Mouse (Mus musculus) midbrain, embryonic 15.5 days (tissue): ENCODE results near the gene Dna2. TPM values are rescaled to one million over a fixed set of nuclear protein-coding genes. Genes with fewer than 3 reads are reported as not detected.

Experiments used
- ATAC-seq: fragments of 200-750 bp; cut with Nextera tagmentation; replicated peaks from 2 replicates; pipeline ENCODE4 v1.8.0; 2017; ENCODE audit warnings: moderate TSS enrichment
- H3K27ac ChIP-seq: fragments of 300-500 bp; sonication (generic); 2 replicates; pipeline ENCODE4 v1.5.1; 2015; ENCODE audit warnings: mild to moderate bottlenecking, inconsistent platforms
- H3K27me3 ChIP-seq: fragments of 300-500 bp; sonication (generic); replicated peaks from 2 replicates; pipeline ENCODE4 v1.6.1; 2015; ENCODE audit warnings: inconsistent platforms
- H3K36me3 ChIP-seq: fragments of 300-500 bp; sonication (generic); replicated peaks from 2 replicates; pipeline ENCODE4 v1.6.1; 2015; ENCODE audit warnings: inconsistent platforms
- H3K4me1 ChIP-seq: fragments of 300-500 bp; sonication (generic); 2 replicates; pipeline ENCODE4 v1.6.1; 2015; ENCODE audit warnings: inconsistent platforms
- H3K4me2 ChIP-seq: fragments of 300-500 bp; sonication (generic); 2 replicates; pipeline ENCODE4 v1.6.1; 2015; ENCODE audit warnings: inconsistent platforms, mild to moderate bottlenecking, moderate library complexity
- H3K4me3 ChIP-seq: fragments of 300-500 bp; sonication (generic); 2 replicates; pipeline ENCODE4 v1.5.1; 2015; ENCODE audit warnings: mild to moderate bottlenecking, inconsistent platforms
- H3K9ac ChIP-seq: fragments of 300-500 bp; sonication (generic); 2 replicates; pipeline ENCODE4 v1.6.1; 2015; ENCODE audit warnings: mild to moderate bottlenecking, inconsistent platforms
- H3K9me3 ChIP-seq: fragments of 300-500 bp; sonication (generic); 2 replicates; pipeline ENCODE4 v1.6.1; 2016; ENCODE audit warnings: inconsistent platforms
- WGBS: fragments of 180-500 bp; shearing (Covaris S2); methylation state at CpG from one replicate; pipeline ENCODE4 v1.1.7; 2015; ENCODE audit warnings: mixed read lengths; 5-methylcytosine and 5-hydroxymethylcytosine counted together
- polyA plus RNA-seq: library from polyadenylated mRNA; unstranded; fragments of >200 nt; fragmentation: Nextera tagmentation; extraction: Ambion mirVana; gene quantifications from 2 replicates; pipeline ENCODE4 v1.2.1, GENCODE M21; 2015

The Dna2 gene
- polyA plus RNA-seq, 1 experiment from 2014 or later: 4.4 TPM

DNA sequence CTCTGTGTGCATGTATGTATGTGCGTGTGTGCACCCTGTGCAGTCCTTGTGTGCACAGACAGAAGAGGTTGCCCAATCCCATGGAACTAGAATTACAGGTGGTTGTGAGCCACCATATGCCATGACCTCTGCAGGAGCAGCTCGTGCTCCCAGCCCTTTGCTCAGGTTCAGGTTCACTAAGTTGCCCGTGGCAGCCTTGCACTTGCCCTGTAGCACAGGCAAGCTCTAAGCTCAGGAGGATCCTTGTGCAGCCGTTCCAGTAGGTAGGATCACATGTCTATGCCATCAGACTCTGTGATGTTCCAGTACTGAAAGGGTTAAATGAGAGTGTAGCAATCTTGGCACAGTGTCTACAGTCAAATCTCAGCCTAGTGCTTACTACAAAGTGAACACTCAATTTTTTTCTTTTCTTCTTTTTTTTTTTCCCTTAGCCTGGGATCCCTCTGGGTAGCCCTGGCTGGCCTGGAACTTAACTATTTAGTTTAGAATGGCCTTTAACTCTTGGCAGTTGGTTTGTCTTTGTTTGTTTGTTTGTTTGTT is 22.7 kb upstream of the Dna2 start:
- 92% methylated on average over 4 of the region's 4 CpGs for WGBS
- H3K4me3 ChIP-seq: no peak overlapping the region
- H3K9me3 ChIP-seq: no peaks in the 10 kb centered on the region
- no peak overlapping the region for H3K4me2 ChIP-seq
- no peak for ATAC-seq
- peaks cover 9% of the 10 kb centered on the region for H3K36me3 ChIP-seq
- H3K4me1 ChIP-seq: peaks cover 18% of the 10 kb centered on the region
- H3K27me3 ChIP-seq: no peaks in the 10 kb centered on the region
- no peak overlapping the region for H3K27ac ChIP-seq
- no peak overlapping the region for H3K9ac ChIP-seq

DNA sequence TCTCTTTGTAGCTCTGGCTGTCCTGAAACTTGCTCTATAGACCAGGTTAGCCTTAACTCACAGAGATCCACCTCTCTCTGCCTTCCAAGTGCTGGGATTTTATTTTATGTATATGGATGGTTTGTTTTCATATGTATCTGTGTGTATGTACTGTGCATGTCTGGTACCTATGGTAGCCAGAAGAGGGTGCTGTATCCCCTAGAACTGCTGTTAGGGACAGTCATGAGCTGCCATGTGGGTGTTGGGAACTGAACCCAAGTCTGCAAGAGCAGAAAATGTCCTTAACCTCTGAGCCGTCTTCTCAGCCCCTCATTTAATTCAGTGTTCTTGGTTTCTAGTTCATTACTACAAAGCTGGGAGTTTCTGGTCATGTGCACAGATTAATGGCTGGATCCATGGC is 14.4 kb upstream of the Dna2 start:
- Histone ChIP-seq H3K4me2 (no peak overlapping the region), H3K4me1 (no peaks in the 10 kb centered on the region), H3K27me3 (no peaks in the 10 kb centered on the region), H3K4me3 (no peak overlapping the region), H3K27ac (no peak overlapping the region), H3K9ac (no peak overlapping the region), H3K36me3 (peaks cover 36% of the 10 kb centered on the region), H3K9me3 (no peaks in the 10 kb centered on the region)
- ATAC-seq: no peak
- WGBS: 92% methylated on average over 1 of the region's 1 CpGs

DNA sequence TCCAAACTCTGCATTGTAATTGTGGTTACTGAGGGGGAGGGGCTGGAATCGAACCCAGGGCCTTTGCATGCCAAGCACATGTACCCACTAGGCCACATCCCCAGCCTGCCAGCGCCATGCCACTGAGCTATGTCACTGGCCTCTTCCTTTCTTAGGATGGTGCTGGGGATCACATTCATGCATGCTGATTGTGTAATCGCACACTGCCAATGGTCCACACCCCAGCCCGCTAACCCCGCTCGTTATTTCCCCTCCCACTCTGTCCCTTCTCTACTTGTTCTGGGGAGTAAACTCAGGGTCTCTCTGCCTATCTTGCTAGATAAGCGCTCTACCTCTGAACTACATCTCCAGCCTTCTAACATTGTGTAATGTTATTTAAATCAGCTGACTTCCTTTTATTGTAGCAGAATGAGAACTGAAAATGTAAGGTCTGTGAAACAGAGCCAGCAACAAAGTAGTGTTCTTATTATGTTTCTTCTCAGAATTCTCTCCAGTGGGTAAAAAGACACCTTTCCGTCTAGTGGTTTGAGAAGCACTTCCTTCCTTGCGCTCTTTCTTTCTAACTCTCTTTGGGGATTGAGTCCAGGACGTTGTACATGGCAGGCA is 1.7 kb upstream of the Dna2 start:
- H3K36me3 ChIP-seq: peaks cover 10% of the 10 kb centered on the region
- WGBS: 89% methylated on average over 10 of the region's 10 CpGs
- ATAC-seq: no peak

DNA sequence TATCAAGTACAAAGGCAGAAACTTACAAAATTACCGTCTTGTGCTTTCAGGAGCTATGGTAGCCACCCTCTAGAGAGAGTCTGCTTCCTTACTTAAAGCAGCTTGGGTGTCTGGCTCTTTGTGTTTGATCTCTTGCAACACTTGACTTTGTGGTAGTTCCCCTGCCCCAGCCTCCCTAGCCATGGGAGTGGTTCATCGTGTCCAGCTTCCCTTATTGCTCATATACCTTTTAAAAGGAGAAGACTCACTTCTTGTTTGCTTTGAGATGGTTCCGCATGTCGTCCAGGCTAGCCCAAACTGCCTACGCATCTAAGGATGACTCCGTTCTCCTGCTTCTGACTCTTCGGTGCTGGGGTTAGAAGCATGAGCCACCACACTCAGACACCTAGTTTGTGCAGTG is 1.7 kb downstream of the Dna2 start:
- no peak overlapping the region for H3K27ac ChIP-seq
- ATAC-seq: no peak
- H3K36me3 ChIP-seq: peaks cover under 1% of the 10 kb centered on the region; the same call in 1 of the 2 replicates
- H3K4me2 ChIP-seq: no peak overlapping the region
- H3K4me3 ChIP-seq: no peak overlapping the region
- H3K9ac ChIP-seq: no peak overlapping the region
- no peaks in the 10 kb centered on the region for H3K27me3 ChIP-seq
- peaks cover 6% of the 10 kb centered on the region; the same call in 1 of the 2 replicates for H3K4me1 ChIP-seq
- 98% methylated on average over 7 of the region's 7 CpGs for WGBS
- H3K9me3 ChIP-seq: no peaks in the 10 kb centered on the region

More for the DNA sequence above, 1.7 kb upstream of the Dna2 start:
- H3K4me1 ChIP-seq: peaks cover 6% of the 10 kb centered on the region; the same call in 1 of the 2 replicates
- no peak overlapping the region for H3K9ac ChIP-seq
- no peaks in the 10 kb centered on the region for H3K27me3 ChIP-seq
- no peak overlapping the region for H3K4me3 ChIP-seq
- no peak overlapping the region for H3K4me2 ChIP-seq
- no peaks in the 10 kb centered on the region for H3K9me3 ChIP-seq
- H3K27ac ChIP-seq: no peak overlapping the region

DNA sequence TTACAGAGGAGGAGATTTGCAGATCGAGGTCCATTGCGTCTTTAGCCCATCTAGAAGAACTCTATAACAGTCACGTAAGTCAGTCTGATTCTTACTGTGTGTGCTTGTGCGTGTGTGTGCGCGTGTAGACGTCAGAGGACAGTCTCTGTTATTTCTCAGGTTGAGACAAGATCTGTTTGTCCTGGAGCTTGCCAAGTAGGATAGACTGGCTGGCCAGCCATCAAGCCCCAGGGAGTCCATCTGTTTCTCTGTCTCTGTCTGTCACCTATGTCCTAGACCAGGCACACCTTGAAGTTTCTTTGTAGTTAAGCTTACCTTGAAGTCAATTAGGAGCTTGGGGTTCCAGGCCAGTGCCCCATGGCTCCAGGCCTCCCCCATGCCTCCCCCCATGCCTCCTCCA is 17.1 kb downstream of the Dna2 start:
- no peak overlapping the region for H3K27ac ChIP-seq
- H3K4me2 ChIP-seq: no peak overlapping the region
- no peaks in the 10 kb centered on the region for H3K4me1 ChIP-seq
- H3K9ac ChIP-seq: no peak overlapping the region
- H3K9me3 ChIP-seq: no peaks in the 10 kb centered on the region
- no peak overlapping the region for H3K4me3 ChIP-seq
- no peak for ATAC-seq
- peaks cover 9% of the 10 kb centered on the region for H3K36me3 ChIP-seq
- no peaks in the 10 kb centered on the region for H3K27me3 ChIP-seq
- WGBS: 96% methylated on average over 7 of the region's 7 CpGs

DNA sequence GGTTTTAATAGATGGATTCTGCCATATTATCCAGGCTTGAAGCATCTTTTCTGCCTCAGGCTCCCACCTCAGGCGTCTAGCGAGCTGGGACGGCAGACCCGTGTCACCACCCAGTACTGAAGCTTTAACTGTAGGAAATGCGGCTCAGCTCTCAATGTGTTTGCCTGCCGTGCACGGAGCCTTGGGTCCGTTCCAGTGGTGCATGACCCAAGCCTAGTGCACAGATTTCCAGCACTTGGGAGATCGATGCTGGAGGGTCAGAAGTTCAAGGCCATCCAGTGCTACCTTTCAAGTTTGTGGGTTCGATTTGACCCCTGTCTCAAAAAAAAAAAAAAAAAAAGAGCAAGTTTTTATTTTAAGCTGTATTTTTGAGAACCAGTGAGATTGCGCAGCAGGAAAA is 19.0 kb downstream of the Dna2 start:
- no peak overlapping the region for H3K9ac ChIP-seq
- no peak for ATAC-seq
- H3K27ac ChIP-seq: no peak overlapping the region
- H3K9me3 ChIP-seq: no peaks in the 10 kb centered on the region
- H3K4me1 ChIP-seq: no peaks in the 10 kb centered on the region
- no peak overlapping the region for H3K4me3 ChIP-seq
- H3K27me3 ChIP-seq: no peaks in the 10 kb centered on the region
- no peak overlapping the region for H3K4me2 ChIP-seq
- WGBS: 94% methylated on average over 11 of the region's 11 CpGs
- peaks cover 7% of the 10 kb centered on the region for H3K36me3 ChIP-seq

DNA sequence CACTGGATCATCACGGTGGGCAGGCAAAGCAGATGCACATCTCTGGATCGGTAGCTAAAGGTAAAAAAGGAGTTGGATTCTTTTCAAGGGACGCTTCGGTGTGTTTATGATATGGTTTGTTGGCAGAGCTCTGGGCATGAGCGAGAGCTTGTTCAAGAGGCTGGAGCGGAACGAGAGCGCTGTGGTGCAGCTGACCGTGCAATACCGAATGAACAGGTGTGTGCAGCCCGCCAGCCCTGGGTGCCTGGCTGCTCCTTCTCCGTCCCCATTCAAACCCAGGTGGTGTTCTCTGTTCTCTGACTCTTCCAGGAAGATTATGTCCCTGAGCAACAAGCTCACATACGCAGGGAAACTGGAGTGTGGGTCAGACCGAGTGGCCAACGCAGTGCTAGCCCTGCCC is 19.5 kb downstream of the Dna2 start:
- Histone ChIP-seq H3K4me1 (no peaks in the 10 kb centered on the region), H3K9ac (no peak overlapping the region), H3K27ac (no peak overlapping the region), H3K9me3 (no peaks in the 10 kb centered on the region), H3K4me2 (no peak overlapping the region), H3K27me3 (no peaks in the 10 kb centered on the region), H3K4me3 (no peak overlapping the region), H3K36me3 (peaks cover 9% of the 10 kb centered on the region)
- no peak for ATAC-seq
- WGBS: 96% methylated on average over 15 of the region's 15 CpGs

DNA sequence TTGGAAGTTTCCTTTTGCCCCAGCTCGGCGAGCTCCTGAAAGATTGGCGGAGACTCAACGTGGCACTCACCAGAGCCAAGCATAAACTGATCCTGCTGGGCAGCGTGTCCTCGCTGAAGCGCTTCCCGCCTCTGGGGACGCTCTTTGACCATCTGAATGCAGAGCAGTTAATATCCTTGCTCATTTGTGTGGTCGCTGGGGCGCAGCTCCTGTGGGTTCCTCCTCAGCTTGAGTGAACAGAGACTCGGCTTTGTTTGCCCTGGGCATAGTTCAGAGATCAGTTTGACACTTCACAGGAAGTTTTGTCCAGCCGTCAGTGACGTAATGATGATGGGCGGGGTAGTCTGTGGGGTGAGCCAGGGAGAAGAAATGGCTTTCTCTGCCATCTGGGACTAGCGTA is 25.0 kb downstream of the Dna2 start:
- Histone ChIP-seq H3K4me1 (no peaks in the 10 kb centered on the region), H3K27ac (no peak overlapping the region), H3K9me3 (no peaks in the 10 kb centered on the region), H3K9ac (no peak overlapping the region), H3K27me3 (no peaks in the 10 kb centered on the region), H3K36me3 (peaks cover 3% of the 10 kb centered on the region; the same call in 1 of the 2 replicates), H3K4me3 (no peak overlapping the region), H3K4me2 (no peak overlapping the region)
- 65% methylated on average over 16 of the region's 16 CpGs for WGBS
- no peak for ATAC-seq

DNA sequence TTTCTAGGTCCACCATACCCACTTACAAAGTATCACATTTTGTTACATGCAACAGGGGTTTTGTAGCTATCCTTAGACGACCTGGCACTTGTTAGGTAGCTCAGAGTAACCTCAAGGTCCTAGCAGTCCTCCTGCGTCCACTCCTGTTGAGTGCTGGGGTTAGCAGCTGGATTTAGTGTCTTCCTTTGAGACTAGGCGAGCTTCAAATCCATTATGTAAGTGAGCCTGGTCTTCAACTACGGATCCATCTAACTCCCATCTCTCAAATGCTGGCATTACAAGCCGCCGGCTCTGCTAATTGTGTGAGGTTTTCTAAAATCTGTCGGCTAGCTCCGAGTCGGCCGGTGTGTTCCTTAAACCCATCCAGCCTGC is 32.8 kb downstream of the Dna2 start:
- ATAC-seq: peak; percentile 46
- no peaks in the 10 kb centered on the region for H3K9me3 ChIP-seq

DNA sequence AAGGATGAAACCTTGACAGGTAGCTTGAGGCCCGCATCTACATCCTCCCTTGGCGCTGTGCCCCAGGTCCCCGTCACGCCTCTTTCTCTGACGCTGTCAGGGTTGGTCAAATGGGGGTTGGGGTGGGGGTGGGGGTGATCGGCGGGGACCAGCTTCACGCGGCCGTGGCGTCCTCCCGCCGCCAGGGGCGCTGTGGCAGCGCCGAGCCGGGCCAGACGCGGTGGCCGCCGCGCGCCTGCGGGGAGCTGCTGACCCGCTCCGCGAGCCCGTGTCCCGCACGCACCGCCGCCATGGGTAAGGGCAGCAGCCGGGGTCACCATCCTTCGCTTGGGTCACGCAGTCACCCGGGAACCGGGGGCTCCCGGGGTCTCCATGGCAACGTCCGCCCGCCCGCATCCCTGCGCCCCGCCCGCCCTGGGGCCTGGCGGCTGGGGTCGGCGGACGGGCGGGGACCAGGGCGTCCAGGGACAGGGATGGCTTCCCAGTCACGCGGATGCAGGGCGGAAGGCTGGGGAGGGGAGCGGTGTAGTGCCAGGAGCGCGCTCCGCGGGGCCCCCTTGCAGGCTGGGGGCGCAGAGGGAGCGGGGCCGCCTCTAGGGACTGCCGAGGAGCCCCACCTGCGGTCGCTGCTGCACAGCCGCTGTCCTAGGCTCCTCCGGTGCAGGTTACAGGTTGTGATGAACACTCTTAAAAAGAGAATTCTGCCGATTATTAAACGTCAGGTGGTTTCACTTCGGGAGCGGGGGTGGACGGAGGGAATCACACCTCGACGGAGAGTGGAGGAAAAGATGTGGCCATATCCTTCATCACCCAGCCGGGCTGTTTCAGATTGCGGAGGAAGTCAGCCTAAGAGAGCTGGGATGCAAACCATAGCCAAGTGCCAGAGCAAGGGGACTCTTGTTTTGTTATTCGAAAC is 33.5 kb downstream of the Dna2 start, which contains the start of gene Rufy2:
TSS of gene Rufy2 (plus strand) at position 185 of the 916 bp plus-strand sequence.
- peak within 1 kb of the TSS; percentile 96 for H3K4me3 ChIP-seq
- peaks cover 11% of the 10 kb centered on the region for H3K4me1 ChIP-seq
- peaks cover 14% of the 10 kb centered on the region for H3K36me3 ChIP-seq
- H3K27me3 ChIP-seq: no peaks in the 10 kb centered on the region
- under 1% methylated on average over 72 of the region's 77 CpGs for WGBS
- peak within 1 kb of the TSS; percentile 92 for H3K27ac ChIP-seq
- no peaks in the 10 kb centered on the region for H3K9me3 ChIP-seq
- H3K9ac ChIP-seq: peak within 1 kb of the TSS; percentile 98
- H3K4me2 ChIP-seq: peak within 1 kb of the TSS; percentile 67
- peak; percentile 94 for ATAC-seq

More for the DNA sequence above, 32.8 kb downstream of the Dna2 start:
- Histone ChIP-seq H3K27me3 (no peaks in the 10 kb centered on the region), H3K4me2 (peak overlapping the region; percentile 67), H3K4me1 (peaks cover 11% of the 10 kb centered on the region), H3K4me3 (peak overlapping the region; percentile 96), H3K27ac (peak overlapping the region; percentile 92), H3K36me3 (peaks cover 13% of the 10 kb centered on the region), H3K9ac (peak overlapping the region; percentile 98)
- 7% methylated on average over 10 of the region's 10 CpGs for WGBS

DNA sequence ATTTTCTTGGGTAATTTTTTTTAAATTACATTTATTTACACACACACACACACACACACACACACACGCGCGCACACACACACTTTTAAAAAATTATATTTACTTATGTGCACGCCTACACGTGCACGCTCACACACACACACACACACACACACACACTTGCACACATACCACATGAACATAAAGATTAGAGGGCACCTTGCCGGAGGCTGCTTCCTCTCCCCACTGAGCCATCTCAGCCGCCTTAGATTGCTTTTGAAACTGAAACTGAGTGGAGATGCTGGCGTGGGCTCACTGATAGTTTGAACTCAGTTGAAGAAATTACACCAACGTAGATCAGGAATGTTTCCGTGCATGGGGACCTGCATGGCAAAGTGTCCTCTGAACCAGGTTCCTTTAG is 37.2 kb downstream of the Dna2 start:
- 97% methylated on average over 11 of the region's 11 CpGs for WGBS
- ATAC-seq: no peak
- H3K4me1 ChIP-seq: peaks cover 11% of the 10 kb centered on the region
- peaks cover 14% of the 10 kb centered on the region for H3K36me3 ChIP-seq
- H3K4me3 ChIP-seq: no peak overlapping the region
- H3K27ac ChIP-seq: no peak overlapping the region
- no peaks in the 10 kb centered on the region for H3K27me3 ChIP-seq
- no peak overlapping the region for H3K9ac ChIP-seq
- no peak overlapping the region for H3K4me2 ChIP-seq
- no peaks in the 10 kb centered on the region for H3K9me3 ChIP-seq

DNA sequence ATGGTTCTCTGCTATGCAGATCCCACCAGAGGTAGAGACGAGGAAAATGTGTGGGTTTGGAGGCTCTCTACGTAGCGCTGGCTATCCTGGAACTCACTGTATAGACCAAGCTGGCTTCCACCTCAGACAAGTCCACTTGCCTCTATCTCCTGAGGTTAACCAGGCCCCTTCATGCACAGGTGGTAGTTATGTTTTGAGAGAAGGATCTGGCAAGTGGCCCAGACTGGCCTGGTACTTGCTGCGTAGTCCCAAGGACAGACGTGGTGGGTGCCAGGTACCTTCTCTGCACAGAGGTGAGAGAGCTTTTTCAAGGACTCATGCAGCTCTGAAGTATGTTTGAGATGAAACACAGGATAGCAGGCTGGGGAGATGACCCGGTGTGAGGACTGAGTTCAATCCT is 37.7 kb downstream of the Dna2 start:
- H3K4me3 ChIP-seq: no peak overlapping the region
- no peak overlapping the region for H3K9ac ChIP-seq
- no peak overlapping the region for H3K4me2 ChIP-seq
- ATAC-seq: no peak
- peaks cover 17% of the 10 kb centered on the region for H3K36me3 ChIP-seq
- H3K9me3 ChIP-seq: no peaks in the 10 kb centered on the region
- peaks cover 11% of the 10 kb centered on the region for H3K4me1 ChIP-seq
- no peak overlapping the region for H3K27ac ChIP-seq
- 96% methylated on average over 6 of the region's 6 CpGs for WGBS
- H3K27me3 ChIP-seq: no peaks in the 10 kb centered on the region
